Mouse (Mus musculus): ENCODE measurements around the gene Nr4a1.

- TF ChIP-seq GATA1 (IDR thresholded peaks at IDR 0.05; ENCODE audit: low read length), result no peak
- TF ChIP-seq TAL1 (IDR thresholded peaks at IDR 0.05; ENCODE audit: low read length), result no peak
Observed at GRCm38 (mm10) chr15:101250220-101250800, 3.8 kb upstream of the Nr4a1 start.

All from erythroblast, embryonic 14.5 days (primary cell).